Mouse (Mus musculus): ENCODE data around the gene Gm16253. TPM values are rescaled to one million over a fixed set of nuclear protein-coding genes. Genes with fewer than 3 reads are reported as not detected.

Gm16253 gene
- total and polyA plus RNA-seq, 2 experiments from 2014 or later = 0.52 TPM; not detected in 1

- Histone ChIP-seq H3K36me3 (ENCODE audit: insufficient read depth, low read length) (no peaks in the 10 kb centered on the region), H3K27me3 (ENCODE audit: insufficient read depth, low read length) (no peaks in the 10 kb centered on the region), H3K4me3 (ENCODE audit: low read depth, low read length) (no peak overlapping the region), H3K27ac (ENCODE audit: low read depth, low read length) (no peak overlapping the region), H3K9ac (replicated peaks; ENCODE audit: low read length, poor library complexity, severe bottlenecking) (no peak overlapping the region), H3K4me2 (ENCODE audit: low read depth, low read length, poor library complexity, severe bottlenecking) (no peak overlapping the region), H3K4me1 (ENCODE audit: insufficient read depth, low read length) (no peaks in the 10 kb centered on the region), H3K9me3 (ENCODE audit: low read length) (no peaks in the 10 kb centered on the region)
- 84% methylated on average over 13 of the region's 13 CpGs for WGBS
- ATAC-seq (ENCODE audit: low FRiP score) (no peak), DNase-seq (ENCODE audit: low spot score) (no peak)
- no peak for TF ChIP-seq CTCF (IDR thresholded peaks at IDR 0.05)
Observed at GRCm38 (mm10) chr3:96569506-96569905, 7.3 kb upstream of the Gm16253 start.

DNA sequence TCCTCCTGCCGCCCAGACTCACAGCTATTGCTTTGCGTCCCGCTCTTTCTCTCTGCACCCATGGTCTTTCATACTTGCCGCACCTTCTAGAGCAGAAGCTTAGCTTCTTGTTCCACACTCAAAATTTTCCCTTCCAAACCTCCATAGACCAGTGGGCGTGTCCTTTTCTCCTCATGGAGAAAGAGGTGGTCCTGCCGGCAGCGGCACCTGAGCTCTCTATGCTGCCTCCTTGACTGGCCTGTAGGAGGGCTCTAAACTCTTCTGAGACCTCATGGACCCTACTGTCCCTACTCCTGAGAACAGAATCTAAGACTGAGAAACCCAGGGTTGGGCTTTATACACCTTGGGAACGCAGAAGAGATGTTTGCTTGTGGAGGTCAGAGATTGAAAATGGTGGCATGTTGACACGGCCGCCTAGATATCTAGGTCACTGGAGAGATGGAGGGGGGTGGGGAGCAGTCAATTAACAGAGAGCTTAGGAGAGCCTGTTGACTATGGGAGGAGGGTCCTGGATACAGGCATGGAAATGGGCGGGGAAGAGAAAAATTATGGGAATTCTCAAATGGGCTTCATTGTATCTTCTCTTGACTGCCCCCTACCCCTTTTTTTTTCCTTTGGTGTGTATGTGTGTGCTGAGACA lies 6.7 kb upstream of the Gm16253 start:
- ATAC-seq (ENCODE audit: low FRiP score) = no peak
- TF ChIP-seq CTCF (IDR thresholded peaks at IDR 0.05) = no peak

DNA sequence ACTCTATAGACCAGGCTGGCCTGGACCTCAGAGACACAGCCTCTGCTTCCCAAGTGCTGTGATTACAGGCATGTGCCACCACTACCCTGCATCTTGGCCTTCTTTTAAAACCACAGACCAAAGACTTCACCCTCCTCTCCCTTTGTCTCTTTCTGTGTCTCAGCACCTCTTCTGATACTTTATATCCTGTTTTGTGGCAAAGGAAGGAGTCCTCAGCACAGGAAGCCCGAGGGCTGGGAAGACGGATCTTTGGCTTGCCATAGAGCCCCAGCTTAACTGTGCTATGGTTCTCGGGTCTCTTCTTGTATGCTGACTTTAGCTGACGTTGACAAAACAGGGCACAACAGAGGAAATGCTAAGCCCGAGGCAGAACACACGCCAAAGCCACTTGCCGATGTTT lies 6.1 kb upstream of the Gm16253 start:
- DNase-seq (ENCODE audit: low spot score) (no peak), ATAC-seq (ENCODE audit: low FRiP score) (no peak)
- Histone ChIP-seq H3K9ac (replicated peaks; ENCODE audit: low read length, poor library complexity, severe bottlenecking) (no peak overlapping the region), H3K4me2 (ENCODE audit: low read depth, low read length, poor library complexity, severe bottlenecking) (no peak overlapping the region), H3K9me3 (ENCODE audit: low read length) (no peaks in the 10 kb centered on the region), H3K27me3 (ENCODE audit: insufficient read depth, low read length) (no peaks in the 10 kb centered on the region), H3K4me1 (ENCODE audit: insufficient read depth, low read length) (no peaks in the 10 kb centered on the region), H3K4me3 (ENCODE audit: low read depth, low read length) (no peak overlapping the region), H3K27ac (ENCODE audit: low read depth, low read length) (no peak overlapping the region), H3K36me3 (ENCODE audit: insufficient read depth, low read length) (no peaks in the 10 kb centered on the region)
- WGBS = 74% methylated on average over 7 of the region's 7 CpGs
- TF ChIP-seq CTCF (IDR thresholded peaks at IDR 0.05) = no peak

More for the DNA sequence above, 6.7 kb upstream of the Gm16253 start:
- Histone ChIP-seq H3K27ac (ENCODE audit: low read depth, low read length) (no peak overlapping the region), H3K9me3 (ENCODE audit: low read length) (no peaks in the 10 kb centered on the region), H3K9ac (replicated peaks; ENCODE audit: low read length, poor library complexity, severe bottlenecking) (no peak overlapping the region), H3K4me1 (ENCODE audit: insufficient read depth, low read length) (no peaks in the 10 kb centered on the region), H3K36me3 (ENCODE audit: insufficient read depth, low read length) (no peaks in the 10 kb centered on the region), H3K4me3 (ENCODE audit: low read depth, low read length) (no peak overlapping the region), H3K4me2 (ENCODE audit: low read depth, low read length, poor library complexity, severe bottlenecking) (no peak overlapping the region), H3K27me3 (ENCODE audit: insufficient read depth, low read length) (no peaks in the 10 kb centered on the region)
- no peak for DNase-seq (ENCODE audit: low spot score)
- 92% methylated on average over 11 of the region's 11 CpGs for WGBS

GRCm38 (mm10) chr3:96571336-96571735 lies 5.4 kb upstream of the Gm16253 start:
- 83% methylated on average over 2 of the region's 2 CpGs for WGBS
- Histone ChIP-seq H3K4me2 (ENCODE audit: low read depth, low read length, poor library complexity, severe bottlenecking) (no peak overlapping the region), H3K27ac (ENCODE audit: low read depth, low read length) (no peak overlapping the region), H3K4me1 (ENCODE audit: insufficient read depth, low read length) (no peaks in the 10 kb centered on the region), H3K36me3 (ENCODE audit: insufficient read depth, low read length) (no peaks in the 10 kb centered on the region), H3K9me3 (ENCODE audit: low read length) (no peaks in the 10 kb centered on the region), H3K9ac (replicated peaks; ENCODE audit: low read length, poor library complexity, severe bottlenecking) (no peak overlapping the region), H3K4me3 (ENCODE audit: low read depth, low read length) (no peak overlapping the region), H3K27me3 (ENCODE audit: insufficient read depth, low read length) (no peaks in the 10 kb centered on the region)
- no peak for DNase-seq (ENCODE audit: low spot score)
- ATAC-seq (ENCODE audit: low FRiP score) = no peak
- no peak for TF ChIP-seq CTCF (IDR thresholded peaks at IDR 0.05)

DNA sequence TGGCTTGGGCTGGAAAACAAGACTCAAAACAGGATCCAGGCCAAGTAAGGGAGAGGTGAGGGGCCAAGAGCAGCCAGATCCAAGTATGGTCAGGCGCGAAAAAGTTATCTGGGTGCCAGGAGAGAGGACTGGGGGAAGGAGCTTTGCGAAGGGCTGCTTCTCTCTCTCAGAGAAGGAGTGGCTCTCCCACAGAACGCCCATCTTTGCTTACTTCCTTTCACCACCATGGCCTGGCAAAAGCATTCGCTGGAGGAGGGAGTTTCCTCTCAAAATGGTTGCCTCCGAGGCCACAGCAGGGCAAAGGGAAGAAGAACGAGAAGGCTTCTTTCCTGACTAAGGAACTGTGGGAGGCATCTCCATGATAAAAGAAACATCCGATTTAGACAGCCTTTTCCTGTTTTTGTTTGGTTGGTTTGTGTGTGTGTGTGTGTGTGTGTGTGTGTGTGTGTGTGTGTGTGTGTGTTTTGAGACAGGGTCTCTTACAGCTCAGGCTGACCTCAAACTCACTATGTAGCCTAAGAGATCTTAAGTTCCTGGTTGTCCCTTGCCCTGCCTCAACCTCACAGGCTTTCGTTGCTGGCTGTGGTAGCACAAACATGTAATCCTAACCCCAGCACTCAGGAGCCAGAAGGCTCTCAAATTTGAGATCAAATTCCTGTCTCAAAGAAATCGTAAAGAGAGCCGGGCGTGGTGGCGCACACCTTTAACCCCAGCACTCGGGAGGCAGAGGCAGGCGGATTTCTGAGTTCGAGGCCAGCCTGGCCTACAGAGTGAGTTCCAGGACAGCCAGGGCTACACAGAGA lies 4.7 kb upstream of the Gm16253 start:
- H3K4me3 ChIP-seq (ENCODE audit: low read depth, low read length) = no peak overlapping the region
- ATAC-seq (ENCODE audit: low FRiP score) (no peak), DNase-seq (ENCODE audit: low spot score) (no peak)
- 79% methylated on average over 16 of the region's 16 CpGs for WGBS
- H3K27me3 ChIP-seq (ENCODE audit: insufficient read depth, low read length) = no peaks in the 10 kb centered on the region
- no peaks in the 10 kb centered on the region for H3K9me3 ChIP-seq (ENCODE audit: low read length)
- H3K27ac ChIP-seq (ENCODE audit: low read depth, low read length) = no peak overlapping the region
- no peak for TF ChIP-seq CTCF (IDR thresholded peaks at IDR 0.05)
- no peak overlapping the region for H3K4me2 ChIP-seq (ENCODE audit: low read depth, low read length, poor library complexity, severe bottlenecking)
- H3K4me1 ChIP-seq (ENCODE audit: insufficient read depth, low read length) = no peaks in the 10 kb centered on the region
- H3K9ac ChIP-seq (replicated peaks; ENCODE audit: low read length, poor library complexity, severe bottlenecking) = no peak overlapping the region
- H3K36me3 ChIP-seq (ENCODE audit: insufficient read depth, low read length) = no peaks in the 10 kb centered on the region
